Mouse (Mus musculus) hindbrain, postnatal 0 days (tissue): ENCODE data around the gene Synpo2. TPM values are rescaled to one million over a fixed set of nuclear protein-coding genes. Genes with fewer than 3 reads are reported as not detected.

ENCODE experiments used
- ATAC-seq: fragments of 200-750 bp; cut with Nextera tagmentation; 2 replicates; pipeline ENCODE4 v1.8.0; 2017; ENCODE audit warnings: mild to moderate bottlenecking, moderate TSS enrichment, moderate library complexity
- DNase-seq: peaks from one replicate; pipeline ENCODE4 v3.0.0-alpha.2; 2015; ENCODE audit warnings: low spot score
- H3K27ac ChIP-seq: fragments of 300-500 bp; sonication (generic); 2 replicates; pipeline ENCODE4 v1.5.1; 2014; ENCODE audit warnings: mild to moderate bottlenecking
- H3K27me3 ChIP-seq: fragments of 300-500 bp; sonication (generic); 2 replicates; pipeline ENCODE4 v1.6.1; 2014; ENCODE audit warnings: low read length, mixed read lengths; ENCODE audit not compliant: insufficient read depth
- H3K36me3 ChIP-seq: fragments of 300-500 bp; sonication (generic); 2 replicates; pipeline ENCODE4 v1.6.1; 2014; ENCODE audit warnings: low read length, mixed read lengths; ENCODE audit not compliant: insufficient read depth
- H3K4me1 ChIP-seq: fragments of 300-500 bp; sonication (generic); 2 replicates; pipeline ENCODE4 v1.6.1; 2014; ENCODE audit warnings: antibody characterized with exemption, low read length, mixed read lengths; ENCODE audit not compliant: insufficient read depth
- H3K4me2 ChIP-seq: fragments of 300-500 bp; sonication (generic); 2 replicates; pipeline ENCODE4 v1.6.1; 2014; ENCODE audit warnings: low read depth, mild to moderate bottlenecking, low read length, moderate library complexity, mixed read lengths
- H3K4me3 ChIP-seq: fragments of 300-500 bp; sonication (generic); 2 replicates; pipeline ENCODE4 v1.5.1; 2014; ENCODE audit warnings: low read length
- H3K9ac ChIP-seq: fragments of 300-500 bp; sonication (generic); replicated peaks from 2 replicates; pipeline ENCODE4 v1.6.1; 2014; ENCODE audit warnings: mild to moderate bottlenecking, low read length, moderate library complexity, mixed read lengths
- H3K9me3 ChIP-seq: fragments of 300-500 bp; sonication (generic); 2 replicates; pipeline ENCODE4 v1.6.1; 2016; ENCODE audit warnings: low read length, mixed read lengths
- CTCF ChIP-seq: IDR thresholded peaks from 2 replicates; pipeline ENCODE4 v1.5.1; 2016; ENCODE audit warnings: antibody characterized with exemption, control low read depth, low read depth
- WGBS: fragments of 180-500 bp; shearing (Covaris S2); extraction: QIAGEN DNeasy Blood & Tissue Kit; methylation state at CpG from one replicate; pipeline ENCODE4 v1.1.7; 2014; 5-methylcytosine and 5-hydroxymethylcytosine counted together
- polyA plus RNA-seq: library from polyadenylated mRNA; unstranded; fragments of >200 nt; fragmentation: Nextera tagmentation; extraction: Ambion mirVana; gene quantifications from 2 replicates; pipeline ENCODE4 v1.2.1, GENCODE M21; 2015
- total RNA-seq: library from RNA; depleted of rRNA; stranded (reverse); fragments of >200 nt; gene quantifications from 2 replicates; pipeline ENCODE4 v1.2.3, GENCODE M21; 2014

The Synpo2 gene
- total and polyA plus RNA-seq, 2 experiments from 2014 or later = 1.2 TPM

DNA sequence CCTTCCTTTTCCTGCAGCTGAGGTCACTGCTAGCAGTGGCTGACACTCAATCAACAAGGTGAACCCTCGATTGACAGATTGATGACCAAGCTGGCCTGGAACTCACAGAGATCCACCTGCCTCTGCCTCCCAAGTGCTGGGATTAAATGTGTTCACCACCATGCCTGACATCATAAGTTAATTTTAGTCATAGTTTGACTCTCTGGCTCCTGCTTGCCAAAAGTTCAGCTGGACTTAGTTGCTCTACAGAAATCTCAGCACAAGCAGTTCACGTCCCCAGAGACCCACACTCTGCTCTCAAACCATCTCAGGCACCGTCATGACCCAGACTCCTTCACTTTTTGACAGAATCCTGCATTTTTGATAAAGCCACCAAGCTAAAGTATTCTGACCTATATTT is 87.3 kb downstream of the Synpo2 start:
- Histone ChIP-seq H3K4me2 (no peak overlapping the region), H3K27ac (no peak overlapping the region), H3K36me3 (no peaks in the 10 kb centered on the region), H3K4me1 (no peaks in the 10 kb centered on the region), H3K9me3 (no peaks in the 10 kb centered on the region), H3K27me3 (no peaks in the 10 kb centered on the region), H3K9ac (no peak overlapping the region), H3K4me3 (no peak overlapping the region)
- no peak for DNase-seq
- 93% methylated on average over 3 of the region's 3 CpGs for WGBS
- no peak for ATAC-seq
- TF ChIP-seq CTCF = no peak

DNA sequence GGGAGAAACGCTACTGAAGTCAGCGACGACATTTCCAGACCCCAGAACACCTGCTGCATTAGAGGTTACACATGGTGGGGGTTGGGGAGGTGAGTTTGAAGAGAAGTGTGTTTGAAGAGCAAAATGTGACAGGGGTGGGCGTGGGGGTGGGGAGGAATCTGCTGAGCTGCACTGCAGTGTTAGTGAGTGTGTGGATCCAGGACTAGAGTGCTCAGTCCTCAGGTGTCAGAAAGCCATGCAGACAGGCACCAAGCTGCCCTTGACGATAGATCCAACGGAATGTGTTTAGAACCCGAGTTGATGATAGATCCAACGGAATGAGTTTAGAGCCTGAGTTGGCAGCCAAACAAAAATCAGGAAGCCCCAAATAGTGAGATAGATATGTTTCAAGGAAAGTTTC is 89.4 kb downstream of the Synpo2 start:
- no peak for TF ChIP-seq CTCF
- Histone ChIP-seq H3K4me3 (no peak overlapping the region), H3K27ac (no peak overlapping the region), H3K9ac (no peak overlapping the region), H3K4me1 (no peaks in the 10 kb centered on the region), H3K4me2 (no peak overlapping the region), H3K9me3 (no peaks in the 10 kb centered on the region), H3K36me3 (no peaks in the 10 kb centered on the region), H3K27me3 (no peaks in the 10 kb centered on the region)
- WGBS = 82% methylated on average over 8 of the region's 8 CpGs
- ATAC-seq (no peak), DNase-seq (no peak)

DNA sequence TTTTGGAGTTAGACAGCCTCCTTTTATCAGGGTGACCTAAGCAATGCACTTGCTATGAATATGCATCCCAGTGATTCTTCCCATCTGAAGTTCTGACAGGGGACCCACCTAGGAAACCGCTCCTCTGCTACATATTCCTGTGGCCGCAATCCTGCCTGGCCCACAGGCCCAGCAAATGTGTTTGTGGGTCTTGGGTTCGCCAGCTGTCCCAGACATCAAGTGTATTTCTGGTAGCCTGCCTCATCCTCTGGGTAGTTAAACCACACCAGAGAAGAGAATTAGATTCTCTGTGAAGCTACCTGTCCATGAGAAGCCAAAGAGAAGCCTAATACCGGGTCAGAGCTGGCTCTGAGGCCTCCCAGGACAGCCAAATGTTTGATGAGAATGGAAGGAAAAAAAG is 90.0 kb downstream of the Synpo2 start:
- 82% methylated on average over 4 of the region's 4 CpGs for WGBS
- Histone ChIP-seq H3K9me3 (no peaks in the 10 kb centered on the region), H3K27ac (no peak overlapping the region), H3K9ac (no peak overlapping the region), H3K4me2 (no peak overlapping the region), H3K27me3 (no peaks in the 10 kb centered on the region), H3K4me1 (no peaks in the 10 kb centered on the region), H3K36me3 (no peaks in the 10 kb centered on the region), H3K4me3 (no peak overlapping the region)
- DNase-seq (no peak), ATAC-seq (no peak)
- TF ChIP-seq CTCF = no peak

DNA sequence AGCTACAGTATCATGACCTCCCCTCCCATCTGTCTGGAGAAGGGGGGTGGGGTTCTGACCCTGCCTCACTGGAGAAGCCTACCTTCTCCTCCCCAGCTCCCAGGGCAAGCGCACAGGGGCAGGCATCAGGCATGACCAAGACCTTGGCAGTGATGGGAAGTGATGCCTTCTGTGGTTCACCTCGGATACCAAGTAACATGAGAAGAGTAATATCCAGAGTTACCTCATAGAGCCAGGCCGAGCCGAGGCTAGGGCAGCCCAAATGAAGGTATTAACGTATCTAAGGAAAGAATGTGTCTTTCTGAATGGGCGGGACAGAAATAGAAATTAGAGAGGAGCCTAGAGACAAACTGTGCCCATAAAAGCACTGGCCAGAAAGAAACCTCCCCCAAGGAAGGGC is 92.5 kb downstream of the Synpo2 start:
- TF ChIP-seq CTCF = no peak
- H3K9ac ChIP-seq = no peak overlapping the region

DNA sequence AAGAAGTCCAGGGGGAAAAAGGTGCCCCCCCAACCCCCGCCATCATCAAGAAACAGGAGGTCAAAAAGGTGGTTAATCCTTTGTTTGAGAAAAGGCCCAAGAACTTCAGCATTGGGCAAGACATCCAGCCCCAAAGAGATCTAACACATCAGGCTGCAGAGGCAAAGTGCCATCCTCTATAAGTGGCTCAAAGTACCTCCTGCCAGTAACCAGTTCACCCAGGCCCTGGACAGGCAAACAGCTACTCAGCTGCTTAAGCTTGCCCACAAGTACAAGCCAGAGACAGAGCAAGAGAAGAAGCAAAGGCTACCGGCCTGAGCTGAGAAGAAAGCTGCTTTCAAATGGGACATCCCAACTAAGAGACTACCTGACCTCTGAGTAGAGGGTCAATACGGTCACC is 93.7 kb downstream of the Synpo2 start:
- Histone ChIP-seq H3K27me3 (no peaks in the 10 kb centered on the region), H3K4me2 (no peak overlapping the region), H3K36me3 (no peaks in the 10 kb centered on the region), H3K27ac (no peak overlapping the region), H3K9ac (no peak overlapping the region), H3K4me1 (no peaks in the 10 kb centered on the region), H3K4me3 (no peak overlapping the region), H3K9me3 (no peaks in the 10 kb centered on the region)
- ATAC-seq (no peak), DNase-seq (no peak)
- no peak for TF ChIP-seq CTCF
- 82% methylated on average over 3 of the region's 3 CpGs for WGBS

More for the DNA sequence above, 92.5 kb downstream of the Synpo2 start:
- Histone ChIP-seq H3K36me3 (no peaks in the 10 kb centered on the region), H3K4me1 (no peaks in the 10 kb centered on the region), H3K4me3 (no peak overlapping the region), H3K9me3 (no peaks in the 10 kb centered on the region), H3K27ac (no peak overlapping the region), H3K27me3 (no peaks in the 10 kb centered on the region), H3K4me2 (no peak overlapping the region)
- 87% methylated on average over 6 of the region's 6 CpGs for WGBS
- DNase-seq (no peak), ATAC-seq (no peak)

DNA sequence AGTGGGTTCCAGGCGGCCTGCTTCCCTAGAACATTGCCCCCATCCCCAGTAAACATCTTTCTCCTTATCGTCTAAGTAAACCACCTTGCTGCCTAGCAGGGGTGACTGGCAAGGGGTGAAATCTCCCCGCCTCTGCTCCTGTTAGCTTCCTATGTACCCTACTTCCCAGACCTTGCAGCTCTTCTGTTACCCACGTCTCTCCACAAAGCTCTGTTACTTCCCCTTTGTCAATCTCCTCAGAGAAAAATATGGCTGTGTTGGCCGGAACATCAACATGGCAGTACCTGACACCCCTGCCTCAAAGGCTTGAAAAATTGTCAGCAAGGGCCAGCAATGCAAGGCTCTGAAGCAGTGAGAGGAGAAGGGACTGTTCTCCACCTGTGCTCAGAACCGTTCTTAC is 94.9 kb downstream of the Synpo2 start:
- H3K27ac ChIP-seq = no peak overlapping the region
- H3K9me3 ChIP-seq = no peaks in the 10 kb centered on the region
- H3K4me1 ChIP-seq = no peaks in the 10 kb centered on the region
- H3K4me2 ChIP-seq = no peak overlapping the region
- DNase-seq (no peak), ATAC-seq (no peak)
- 73% methylated on average over 6 of the region's 6 CpGs for WGBS
- H3K4me3 ChIP-seq = no peak overlapping the region
- H3K36me3 ChIP-seq = no peaks in the 10 kb centered on the region
- no peak for TF ChIP-seq CTCF
- H3K9ac ChIP-seq = no peak overlapping the region
- no peaks in the 10 kb centered on the region for H3K27me3 ChIP-seq

DNA sequence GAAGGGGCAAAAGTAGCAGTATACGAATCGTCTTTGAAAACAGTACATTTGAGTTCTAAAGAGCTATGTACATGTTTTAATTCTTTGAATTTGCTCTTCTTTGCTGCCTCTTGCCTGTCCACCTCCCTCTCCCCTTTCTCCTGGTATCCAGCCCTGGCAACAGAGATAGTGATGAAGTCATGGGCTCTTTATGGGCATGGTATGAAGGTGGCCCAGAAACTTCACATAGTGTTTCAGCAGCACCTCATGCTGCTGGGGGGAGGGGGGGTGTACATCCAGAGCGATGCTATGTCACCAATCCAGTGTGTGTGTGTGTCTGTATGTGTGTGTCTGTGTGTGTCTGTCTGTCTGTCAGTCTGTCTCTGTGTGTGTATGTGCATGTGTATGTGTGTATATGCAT is 95.8 kb downstream of the Synpo2 start:
- H3K36me3 ChIP-seq = no peaks in the 10 kb centered on the region
- H3K4me1 ChIP-seq = no peaks in the 10 kb centered on the region
- no peaks in the 10 kb centered on the region for H3K9me3 ChIP-seq
- no peak for TF ChIP-seq CTCF
- H3K27me3 ChIP-seq = no peaks in the 10 kb centered on the region
- H3K27ac ChIP-seq = no peak overlapping the region
- DNase-seq = no peak
- no peak overlapping the region for H3K9ac ChIP-seq
- 86% methylated on average over 3 of the region's 3 CpGs for WGBS
- no peak overlapping the region for H3K4me2 ChIP-seq
- ATAC-seq = no peak
- H3K4me3 ChIP-seq = no peak overlapping the region
